Mouse (Mus musculus) erythroblast, embryonic 14.5 days (primary cell): ENCODE results near the gene U2af2.

Experiments used
- GATA1 ChIP-seq: IDR thresholded peaks from 2 replicates; pipeline ENCODE4 v1.6.1; 2012; ENCODE audit warnings: low read length, inconsistent platforms, mixed read lengths
- TAL1 ChIP-seq: IDR thresholded peaks from 3 replicates; pipeline ENCODE4 v1.6.1; 2012; ENCODE audit warnings: low read length, inconsistent platforms, mixed read lengths

- no peak for TF ChIP-seq GATA1
- no peak for TF ChIP-seq TAL1
Observed at GRCm38 (mm10) chr7:5089853-5090252, 27.9 kb downstream of the U2af2 start.
